Comparison of ENCODE assay signal across 14 mouse cellular contexts in the genomic region with DNA sequence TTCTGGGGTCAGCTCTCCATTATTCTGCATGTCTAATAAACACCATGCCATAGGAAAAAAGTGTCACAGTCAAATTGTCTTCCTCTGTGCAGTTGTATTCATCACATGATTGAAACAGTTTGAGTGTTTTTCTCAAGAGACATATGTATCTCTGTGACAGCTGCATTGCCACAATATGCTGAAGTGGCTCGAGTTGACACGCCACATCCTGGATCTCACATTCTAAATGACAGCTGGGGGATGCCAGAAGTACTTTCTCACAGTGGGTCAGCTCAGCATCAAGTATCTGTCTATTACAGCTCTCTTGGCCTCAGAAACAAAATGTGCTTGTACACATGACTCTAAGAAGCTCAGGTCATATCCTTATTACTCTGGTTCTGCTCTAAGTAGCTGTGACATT.
DNase-seq lines count a peak whose midpoint lies in the region; ATAC-seq lines count a peak whose summit lies in the region.
"Had no signal": no experiment of that assay in that cellular context is flagged by ENCODE, and none has a peak within 500 bp of the region (broad histone marks: within the 10 kb centered on the region; RNA-seq: fewer than 3 reads in every experiment).

No protein-coding gene starts in this region.

- no peak overlapping the region for H3K4me2 ChIP-seq in heart, embryonic 11.5 days
- no peak overlapping the region for H3K4me2 ChIP-seq in lung, embryonic 16.5 days (ENCODE audit: low read depth, low read length)
- H3K4me2 ChIP-seq: hindbrain, embryonic 12.5 days had no signal

- no peaks in the 10 kb centered on the region for H3K9me3 ChIP-seq in heart, embryonic 11.5 days (replicated peaks; ENCODE audit: control insufficient read depth, low read length)
- H3K9me3 ChIP-seq in lung, embryonic 16.5 days (ENCODE audit: control insufficient read depth, low read length): no peaks in the 10 kb centered on the region
- H3K9me3 ChIP-seq: forebrain, embryonic 10.5 days; hindbrain, embryonic 12.5 days had no signal

- no peaks in the 10 kb centered on the region for H3K27me3 ChIP-seq in heart, embryonic 11.5 days (ENCODE audit: control insufficient read depth, insufficient read depth, low read length)
- no peaks in the 10 kb centered on the region for H3K27me3 ChIP-seq in lung, embryonic 16.5 days (ENCODE audit: control insufficient read depth, insufficient read depth, low read depth, low read length)
- H3K27me3 ChIP-seq: hindbrain, embryonic 12.5 days had no signal

- no peaks in the 10 kb centered on the region for H3K4me1 ChIP-seq in heart, embryonic 11.5 days (ENCODE audit: control insufficient read depth, insufficient read depth, low read length)
- H3K4me1 ChIP-seq in lung, embryonic 16.5 days (replicated peaks; ENCODE audit: control insufficient read depth, insufficient read depth, low read length): no peaks in the 10 kb centered on the region
- H3K4me1 ChIP-seq: forebrain, embryonic 10.5 days; hindbrain, embryonic 12.5 days had no signal

- no peak overlapping the region for H3K27ac ChIP-seq in heart, embryonic 11.5 days (ENCODE audit: low read depth, low read length)
- no peak overlapping the region for H3K27ac ChIP-seq in lung, embryonic 16.5 days (ENCODE audit: low read length)
- H3K27ac ChIP-seq: forebrain, embryonic 10.5 days; hindbrain, embryonic 12.5 days; macrophage had no signal

- 60% methylated on average over 2 of the region's 2 CpGs for WGBS in heart, embryonic 11.5 days (ENCODE audit: insufficient replicate concordance)
- 56% methylated on average over 2 of the region's 2 CpGs for WGBS in lung, embryonic 16.5 days

- H3K36me3 ChIP-seq in heart, embryonic 11.5 days (ENCODE audit: control insufficient read depth, insufficient read depth, low read length): no peaks in the 10 kb centered on the region
- H3K36me3 ChIP-seq in lung, embryonic 16.5 days (ENCODE audit: control insufficient read depth, insufficient read depth, low read length): no peaks in the 10 kb centered on the region
- H3K36me3 ChIP-seq: forebrain, embryonic 10.5 days; hindbrain, embryonic 12.5 days had no signal

- no peak overlapping the region for H3K9ac ChIP-seq in heart, embryonic 11.5 days (ENCODE audit: low read depth, low read length)
- no peak overlapping the region for H3K9ac ChIP-seq in lung, embryonic 16.5 days (ENCODE audit: low read length)
- H3K9ac ChIP-seq: hindbrain, embryonic 12.5 days had no signal

- ATAC-seq in heart, embryonic 11.5 days (replicated peaks; ENCODE audit: insufficient number of reproducible peaks, low FRiP score, low TSS enrichment): no peak
- peak; percentile 95 for ATAC-seq in lung, embryonic 16.5 days (ENCODE audit: low read depth)
- peak; percentile 64 for ATAC-seq in activated CD4-positive, CD25-positive, alpha-beta regulatory T cell, adult 4 months
- ATAC-seq in monocyte, adult 5-6 weeks (replicated peaks; ENCODE audit: insufficient number of reproducible peaks, low FRiP score, low TSS enrichment, poor library complexity, severe bottlenecking): peak; percentile 47

- peak; percentile 89 for DNase-seq in heart, adult 11 months
- no peak for DNase-seq in lung, postnatal 36 days
- DNase-seq in layer of hippocampus, adult 18-20 months (ENCODE audit: low spot score in 2 of 2): no peak
- no peak for DNase-seq in cerebellum, adult 9-11 months
- DNase-seq: cerebellum, adult 18-20 months; kidney, adult 9 months; thymus, adult 18-20 months had no signal

- H3K4me3 ChIP-seq in heart, embryonic 11.5 days (ENCODE audit: low read depth, low read length): no peak overlapping the region
- H3K4me3 ChIP-seq in lung, embryonic 16.5 days (ENCODE audit: low read length): no peak overlapping the region
- H3K4me3 ChIP-seq: forebrain, embryonic 10.5 days; hindbrain, embryonic 12.5 days had no signal
